Mouse (Mus musculus) G1E (cell line): ENCODE data around the gene Il23a.

Experiments used
- CTCF ChIP-seq: IDR thresholded peaks from 2 replicates; pipeline ENCODE4 v1.5.1; 2012; ENCODE audit warnings: low read depth, low read length, inconsistent platforms, mixed read lengths
- GATA1 ChIP-seq: IDR thresholded peaks from 2 replicates; pipeline ENCODE4 v1.6.1; 2012; ENCODE audit warnings: borderline replicate concordance, low read length, inconsistent platforms, mixed read lengths
- GATA2 ChIP-seq: IDR thresholded peaks from 2 replicates; pipeline ENCODE4 v1.6.1; 2012; ENCODE audit warnings: low read depth, low read length, inconsistent platforms, borderline replicate concordance
- POLR2AphosphoS5 ChIP-seq: IDR thresholded peaks from 2 replicates; pipeline ENCODE4 v1.6.1; 2012; ENCODE audit warnings: low read depth, low read length, inconsistent platforms; ENCODE audit not compliant: insufficient replicate concordance
- TAL1 ChIP-seq: conservative IDR thresholded peaks from 2 replicates; pipeline ENCODE4 v1.6.1; 2012; ENCODE audit warnings: low read depth, low read length, inconsistent platforms, mixed read lengths

- TF ChIP-seq CTCF (no peak), GATA1 (no peak), TAL1 (no peak), POLR2AphosphoS5 (no peak), GATA2 (no peak)
Observed at GRCm38 (mm10) chr10:128255925-128256324, 42.6 kb downstream of the Il23a start.
